Mouse (Mus musculus) G1E (cell line): ENCODE data around the gene Gprc5c.

Source experiments
- CTCF ChIP-seq: IDR thresholded peaks from 2 replicates; pipeline ENCODE4 v1.5.1; 2012; ENCODE audit warnings: low read depth, low read length, inconsistent platforms, mixed read lengths
- GATA1 ChIP-seq: IDR thresholded peaks from 2 replicates; pipeline ENCODE4 v1.6.1; 2012; ENCODE audit warnings: borderline replicate concordance, low read length, inconsistent platforms, mixed read lengths
- TAL1 ChIP-seq: conservative IDR thresholded peaks from 2 replicates; pipeline ENCODE4 v1.6.1; 2012; ENCODE audit warnings: low read depth, low read length, inconsistent platforms, mixed read lengths

- TF ChIP-seq CTCF (no peak), GATA1 (no peak), TAL1 (no peak)
These were observed 893 bp upstream of the Gprc5c start for GRCm38 (mm10) chr11:114850066-114850451.
